Mouse (Mus musculus) bone marrow, adult 2 months (tissue): Measurements from ENCODE around the gene Rab34.

ENCODE experiments used
- CTCF ChIP-seq: fragments of 200-500 bp; IDR thresholded peaks from 2 replicates; pipeline ENCODE4 v1.5.1; 2011; ENCODE audit warnings: low read length, control low read depth; ENCODE audit not compliant: control insufficient read depth, insufficient read depth
- POLR2A ChIP-seq: fragments of 200-500 bp; IDR thresholded peaks from 2 replicates; pipeline ENCODE4 v1.6.1; 2011; ENCODE audit warnings: low read depth, mild to moderate bottlenecking, control low read depth, low read length, borderline replicate concordance; ENCODE audit not compliant: control insufficient read depth

- TF ChIP-seq CTCF (no peak), POLR2A (no peak)
Measured at GRCm38 (mm10) chr11:78170306-78170705, 17.9 kb upstream of the Rab34 start.
